Mouse (Mus musculus): ENCODE measurements at regions not wholly inside any gene's neighbourhood (a gene's known extent, or its start where the extent isn't known, plus 50 kb on each side); places are given as distances from the start of the nearest gene placed in this dataset.

GRCm38 (mm10) chr5:64610562-64611405 lies 192.4 kb upstream of the Klf3 start:
- TF ChIP-seq CTCF (IDR thresholded peaks at IDR 0.05; ENCODE audit: control insufficient read depth, insufficient read depth, insufficient read length) = no peak
- no peak for TF ChIP-seq USF1 (IDR thresholded peaks at IDR 0.05; ENCODE audit: low read depth)
- no peak for TF ChIP-seq MYOG (IDR thresholded peaks at IDR 0.05; ENCODE audit: control insufficient read depth, extremely low read depth, insufficient read length)
